Mouse (Mus musculus): Measurements from ENCODE around the gene Daam2.
A peak's percentile ranks its signal among the peaks of the same experiment; 100 is the strongest.
"Not testable (repeated sequence)": the region's sequence is repeated elsewhere in the genome, so short reads cannot be mapped to it uniquely, and the experiment has no call there.

The Daam2 gene

GRCm38 (mm10) chr17:49481876-49482275, 82.3 kb downstream of the Daam2 start:
- no peak for DNase-seq (ENCODE audit: low read depth, low spot score)

GRCm38 (mm10) chr17:49477370-49477769, 86.8 kb downstream of the Daam2 start:
- DNase-seq (ENCODE audit: low read depth, low spot score), result no peak

GRCm38 (mm10) chr17:49475174-49475573, 89.0 kb downstream of the Daam2 start:
- DNase-seq (ENCODE audit: low read depth, low spot score), result no peak

- DNase-seq (ENCODE audit: low read depth, low spot score), result no peak
These were observed 90.1 kb downstream of the Daam2 start for GRCm38 (mm10) chr17:49474051-49474450.

GRCm38 (mm10) chr17:49472626-49473025, 91.5 kb downstream of the Daam2 start:
- no peak for DNase-seq (ENCODE audit: low read depth, low spot score)

- peak; percentile 47 for DNase-seq (ENCODE audit: low read depth, low spot score)
These were observed 95.9 kb downstream of the Daam2 start for GRCm38 (mm10) chr17:49468223-49468622.

GRCm38 (mm10) chr17:49464884-49465283, 99.3 kb downstream of the Daam2 start:
- no peak for DNase-seq (ENCODE audit: low read depth, low spot score)

- peak; percentile 6 for DNase-seq (ENCODE audit: low read depth, low spot score)
These were observed 105.8 kb downstream of the Daam2 start for GRCm38 (mm10) chr17:49458386-49458785.

GRCm38 (mm10) chr17:49457833-49458232, 106.3 kb downstream of the Daam2 start:
- no peak for DNase-seq (ENCODE audit: low read depth, low spot score)

GRCm38 (mm10) chr17:49456334-49456733, 107.8 kb downstream of the Daam2 start:
- no peak for DNase-seq (ENCODE audit: low read depth, low spot score)

- DNase-seq (ENCODE audit: low read depth, low spot score), result no peak
These were observed 113.2 kb downstream of the Daam2 start for GRCm38 (mm10) chr17:49450922-49451321.

- DNase-seq (ENCODE audit: low read depth, low spot score), result no peak
These were observed 114.9 kb downstream of the Daam2 start for GRCm38 (mm10) chr17:49449230-49449608.

- DNase-seq (ENCODE audit: low read depth, low spot score), result no peak
These were observed 115.4 kb downstream of the Daam2 start for GRCm38 (mm10) chr17:49448570-49449229.

GRCm38 (mm10) chr17:49442841-49443240, 121.3 kb downstream of the Daam2 start:
- DNase-seq (ENCODE audit: low read depth, low spot score), result not testable (repeated sequence)

- DNase-seq (ENCODE audit: low read depth, low spot score), result no peak
These were observed 123.6 kb downstream of the Daam2 start for GRCm38 (mm10) chr17:49440331-49441130.

- DNase-seq (ENCODE audit: low read depth, low spot score), result no peak
These were observed 124.4 kb downstream of the Daam2 start for GRCm38 (mm10) chr17:49439706-49440105.

GRCm38 (mm10) chr17:49438822-49439574, 125.1 kb downstream of the Daam2 start:
- DNase-seq (ENCODE audit: low read depth, low spot score), result no peak

- DNase-seq (ENCODE audit: low read depth, low spot score), result not testable (repeated sequence)
These were observed 126.8 kb downstream of the Daam2 start for GRCm38 (mm10) chr17:49437306-49437705.

- no peak for DNase-seq (ENCODE audit: low read depth, low spot score)
These were observed 127.5 kb downstream of the Daam2 start for GRCm38 (mm10) chr17:49436631-49437030.

GRCm38 (mm10) chr17:49435081-49435480, 129.1 kb downstream of the Daam2 start:
- DNase-seq (ENCODE audit: low read depth, low spot score), result no peak

GRCm38 (mm10) chr17:49434236-49434635, 129.9 kb downstream of the Daam2 start:
- DNase-seq (ENCODE audit: low read depth, low spot score), result no peak

GRCm38 (mm10) chr17:49433071-49433470, 131.1 kb downstream of the Daam2 start:
- no peak for DNase-seq (ENCODE audit: low read depth, low spot score)

Data from R1 (cell line).